Mouse (Mus musculus): ENCODE results near the gene Igfbp7. TPM values are rescaled to one million over a fixed set of nuclear protein-coding genes. Genes with fewer than 3 reads are reported as not detected.

The Igfbp7 gene
- total and polyA plus RNA-seq, 3 experiments: 0.17 to 0.70 (median 0.35) TPM

DNA sequence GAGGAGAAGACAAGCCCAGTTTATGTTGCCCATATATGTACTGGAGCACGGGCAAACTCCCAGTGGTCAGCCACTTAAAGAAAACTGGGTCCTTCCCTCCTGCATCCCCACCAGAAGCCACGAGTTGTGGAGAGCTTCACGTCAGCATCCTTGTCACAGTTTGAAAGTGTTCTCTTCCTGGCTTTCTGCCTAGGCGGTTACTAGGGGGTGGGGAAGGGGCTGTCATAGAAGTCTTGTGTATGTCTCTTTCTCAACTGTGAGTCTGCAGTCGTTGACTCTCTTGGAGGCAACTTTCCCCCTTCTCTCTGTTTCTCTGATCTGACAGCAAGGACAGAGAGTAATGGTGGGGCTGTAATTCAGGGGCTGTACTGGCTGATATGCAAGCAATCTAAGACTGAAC lies 5.7 kb downstream of the Igfbp7 start:
- Histone ChIP-seq H3K9me3 (replicated peaks; ENCODE audit: low read length) (no peaks in the 10 kb centered on the region), H3K4me2 (ENCODE audit: insufficient read depth, low read depth, poor library complexity, severe bottlenecking) (no peak overlapping the region), H3K27ac (ENCODE audit: insufficient read depth, low read depth) (no peak overlapping the region), H3K36me3 (replicated peaks in 1 of 2; ENCODE audit: control insufficient read depth in 1 of 2, insufficient read depth in 1 of 2, low read length in 1 of 2) (no peaks in the 10 kb centered on the region), H3K4me3 (replicated peaks in 1 of 3; ENCODE audit: low read depth in 2 of 3, low read length in 2 of 3, poor library complexity in 1 of 3) (no peak overlapping the region), H3K4me1 (ENCODE audit: control insufficient read depth in 1 of 2, insufficient read depth in 2 of 2) (peaks cover 0 to 5% of the 10 kb centered on the region in 2 experiments; a peak in 1 of 4 replicates), H3K27me3 (replicated peaks) (no peaks in the 10 kb centered on the region), H3K79me2 (replicated peaks; ENCODE audit: control insufficient read depth, extremely low read depth, insufficient read depth, poor library complexity, severe bottlenecking) (no peaks in the 10 kb centered on the region), H3K9ac (ENCODE audit: insufficient read depth, low read depth) (no peak overlapping the region)
- in situ Hi-C loops (cut with MboI; ENCODE audit: low pct_ligation_motif_present, low pct_unique_long_range_greater_than_20kb, low sequenced_read_pairs): no loop called here
- no peak for DNase-seq (ENCODE audit: extremely low read depth)
- dilution Hi-C loops (cut with MboI; ENCODE audit: extremely low pct_ligation_motif_present, extremely low pct_unique_long_range_greater_than_20kb, low sequenced_read_pairs): no loop called here
- TF ChIP-seq NRF1 (IDR thresholded peaks at IDR 0.05; ENCODE audit: low read depth, low read length) (no peak), TBP (conservative IDR thresholded peaks at IDR 0.05; ENCODE audit: low read depth, low read length) (no peak)

DNA sequence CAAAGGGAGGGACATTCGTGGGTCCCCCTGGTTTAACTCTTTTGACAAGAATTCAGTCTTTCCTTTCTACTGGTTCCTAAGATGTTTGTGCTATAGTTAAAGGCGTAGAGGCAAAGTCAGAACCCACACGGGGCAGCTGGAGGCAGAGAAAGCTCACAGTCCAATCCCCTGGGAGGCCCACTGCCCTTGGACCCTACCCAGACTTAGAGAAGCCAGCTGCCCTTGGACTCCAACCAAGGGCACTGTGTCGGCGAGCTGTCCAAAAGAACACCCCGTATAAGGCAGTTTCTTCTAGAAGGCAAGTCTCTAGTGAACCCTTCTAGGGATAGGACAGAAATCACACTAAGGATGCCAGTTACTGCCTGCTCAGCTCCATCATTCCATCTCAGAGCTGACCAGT lies 7.0 kb downstream of the Igfbp7 start:
- in situ Hi-C loops (cut with MboI; ENCODE audit: low pct_ligation_motif_present, low pct_unique_long_range_greater_than_20kb, low sequenced_read_pairs): no loop called here
- no peak for TF ChIP-seq HCFC1 (IDR thresholded peaks at IDR 0.05; ENCODE audit: low read depth, low read length)
- no peak for TF ChIP-seq ZC3H11A (IDR thresholded peaks at IDR 0.05; ENCODE audit: low read depth, low read length)
- no peak for TF ChIP-seq CHD2 (IDR thresholded peaks at IDR 0.05; ENCODE audit: low read length)
- TF ChIP-seq MAX (IDR thresholded peaks at IDR 0.05; ENCODE audit: low read length): no peak
- no peak for TF ChIP-seq IRF4 (IDR thresholded peaks at IDR 0.05; ENCODE audit: low read depth, low read length)
- TF ChIP-seq MAZ (IDR thresholded peaks at IDR 0.05; ENCODE audit: low read depth, low read length): no peak
- TF ChIP-seq JUND (conservative IDR thresholded peaks at IDR 0.05; ENCODE audit: low read depth, low read length): no peak
- TF ChIP-seq KAT2A (IDR thresholded peaks at IDR 0.05; ENCODE audit: insufficient replicate concordance, low read length): no peak
- TF ChIP-seq USF2 (conservative IDR thresholded peaks at IDR 0.05; ENCODE audit: low read depth, low read length): no peak
- TF ChIP-seq ZNF384 (IDR thresholded peaks at IDR 0.05; ENCODE audit: low read depth, low read length): no peak
- no peak for TF ChIP-seq USF1 (IDR thresholded peaks at IDR 0.05; ENCODE audit: low read depth, low read length)
- TF ChIP-seq CTCF (conservative IDR thresholded peaks at IDR 0.05 in 1 of 2, IDR thresholded peaks at IDR 0.05 in 1 of 2; ENCODE audit: low read depth in 2 of 2, low read length in 2 of 2): no peak
- no peak for TF ChIP-seq POLR2AphosphoS2 (IDR thresholded peaks at IDR 0.05; ENCODE audit: low read depth, low read length)
- TF ChIP-seq SMC3 (IDR thresholded peaks at IDR 0.05; ENCODE audit: low read depth, low read length): no peak
- TF ChIP-seq POLR2A (IDR thresholded peaks at IDR 0.05; ENCODE audit: low read depth, low read length): no peak
- no peak for TF ChIP-seq ZKSCAN1 (IDR thresholded peaks at IDR 0.05; ENCODE audit: borderline replicate concordance, low read depth, low read length)
- no peak for TF ChIP-seq MAFK (IDR thresholded peaks at IDR 0.05; ENCODE audit: insufficient replicate concordance, low read length)
- Histone ChIP-seq H3K79me2 (replicated peaks; ENCODE audit: control insufficient read depth, extremely low read depth, insufficient read depth, poor library complexity, severe bottlenecking) (no peaks in the 10 kb centered on the region), H3K9ac (ENCODE audit: insufficient read depth, low read depth) (no peak overlapping the region), H3K9me3 (replicated peaks; ENCODE audit: low read length) (no peaks in the 10 kb centered on the region), H3K4me1 (ENCODE audit: control insufficient read depth in 1 of 2, insufficient read depth in 2 of 2) (no peaks in the 10 kb centered on the region), H3K4me2 (ENCODE audit: insufficient read depth, low read depth, poor library complexity, severe bottlenecking) (no peak overlapping the region), H3K36me3 (replicated peaks in 1 of 2; ENCODE audit: control insufficient read depth in 1 of 2, insufficient read depth in 1 of 2, low read length in 1 of 2) (no peaks in the 10 kb centered on the region), H3K4me3 (replicated peaks in 1 of 3; ENCODE audit: low read depth in 2 of 3, low read length in 2 of 3, poor library complexity in 1 of 3) (no peak overlapping the region), H3K27ac (ENCODE audit: insufficient read depth, low read depth) (no peak overlapping the region), H3K27me3 (replicated peaks) (no peaks in the 10 kb centered on the region)
- dilution Hi-C loops (cut with MboI; ENCODE audit: extremely low pct_ligation_motif_present, extremely low pct_unique_long_range_greater_than_20kb, low sequenced_read_pairs): no loop called here
- DNase-seq (ENCODE audit: extremely low read depth): no peak

Data from CH12.LX (cell line).